Mouse (Mus musculus) erythroblast, embryonic 14.5 days (primary cell): ENCODE data around the gene Phf14.

Experiments
- GATA1 ChIP-seq: IDR thresholded peaks from 2 replicates; pipeline ENCODE4 v1.6.1; 2012; ENCODE audit warnings: low read length, inconsistent platforms, mixed read lengths
- TAL1 ChIP-seq: IDR thresholded peaks from 3 replicates; pipeline ENCODE4 v1.6.1; 2012; ENCODE audit warnings: low read length, inconsistent platforms, mixed read lengths

DNA sequence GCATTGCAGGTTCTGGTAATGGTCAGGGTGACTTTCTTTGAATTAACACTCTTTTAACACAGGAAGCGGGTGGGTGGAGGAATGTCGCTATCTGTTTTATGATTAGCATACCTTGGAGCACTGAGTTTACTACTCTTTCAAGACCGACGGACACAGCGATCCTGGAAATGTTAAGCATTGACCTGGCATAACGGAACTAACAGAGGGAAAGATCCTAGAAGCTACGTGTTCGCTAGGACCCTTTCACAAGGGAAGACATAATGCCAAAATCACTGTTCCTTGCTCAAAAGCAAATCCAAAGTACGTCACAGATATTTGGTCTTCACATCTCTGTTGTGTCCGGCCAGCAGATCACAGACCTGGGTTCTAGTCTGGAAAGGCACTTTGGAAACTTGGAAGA, 199.7 kb downstream of the Phf14 start:
- TF ChIP-seq GATA1 = no peak
- no peak for TF ChIP-seq TAL1
